Mouse (Mus musculus) adipocyte (in vitro differentiated cells): Measurements from ENCODE around the gene Cer1.

Experiments
- DNase-seq: peaks from one replicate; pipeline ENCODE4 v3.0.0-alpha.2; 2016; ENCODE audit warnings: low spot score

Gene Cer1

GRCm38 (mm10) chr4:82884636-82885534 is at the start of gene Cer1:
Gene Cer1 (minus strand): TSS chr4:82885148.
- no peak for DNase-seq

- DNase-seq = peak; percentile 71
Measured at GRCm38 (mm10) chr4:82934308-82934707, 49.4 kb upstream of the Cer1 start.

GRCm38 (mm10) chr4:82933698-82934210 is 48.8 kb upstream of the Cer1 start:
- peak; percentile 79 for DNase-seq

GRCm38 (mm10) chr4:82930079-82930478 is 45.1 kb upstream of the Cer1 start:
- DNase-seq = no peak

GRCm38 (mm10) chr4:82921962-82922361 is 37.0 kb upstream of the Cer1 start:
- no peak for DNase-seq

GRCm38 (mm10) chr4:82918625-82919024 is 33.7 kb upstream of the Cer1 start:
- DNase-seq = no peak

- no peak for DNase-seq
Measured at GRCm38 (mm10) chr4:82916678-82917050, 31.7 kb upstream of the Cer1 start.

- DNase-seq = no peak
Measured at GRCm38 (mm10) chr4:82916003-82916677, 31.2 kb upstream of the Cer1 start.

- no peak for DNase-seq
Measured at GRCm38 (mm10) chr4:82915576-82915975, 30.6 kb upstream of the Cer1 start.

GRCm38 (mm10) chr4:82914601-82915143 is 29.7 kb upstream of the Cer1 start:
- no peak for DNase-seq

- DNase-seq = no peak
Measured at GRCm38 (mm10) chr4:82895227-82895626, 10.3 kb upstream of the Cer1 start.

GRCm38 (mm10) chr4:82892247-82892646 is 7.3 kb upstream of the Cer1 start:
- no peak for DNase-seq

- DNase-seq = no peak
Measured at GRCm38 (mm10) chr4:82891566-82891965, 6.6 kb upstream of the Cer1 start.

- no peak for DNase-seq
Measured at GRCm38 (mm10) chr4:82891049-82891448, 6.1 kb upstream of the Cer1 start.

GRCm38 (mm10) chr4:82890585-82890984 is 5.6 kb upstream of the Cer1 start:
- DNase-seq = no peak

GRCm38 (mm10) chr4:82886148-82886547 is 1.2 kb upstream of the Cer1 start:
- no peak for DNase-seq

- peak; percentile 65 for DNase-seq
Measured at GRCm38 (mm10) chr4:82885535-82885913, 576 bp upstream of the Cer1 start.

- no peak for DNase-seq
Measured at GRCm38 (mm10) chr4:82882500-82882899, 2.4 kb downstream of the Cer1 start.

- no peak for DNase-seq
Measured at GRCm38 (mm10) chr4:82881366-82881765, 3.6 kb downstream of the Cer1 start.

- no peak for DNase-seq
Measured at GRCm38 (mm10) chr4:82880243-82880642, 4.7 kb downstream of the Cer1 start.

GRCm38 (mm10) chr4:82879152-82879551 is 5.8 kb downstream of the Cer1 start:
- DNase-seq = no peak

GRCm38 (mm10) chr4:82876656-82877055 is 8.3 kb downstream of the Cer1 start:
- no peak for DNase-seq

GRCm38 (mm10) chr4:82875532-82875931 is 9.4 kb downstream of the Cer1 start:
- DNase-seq = no peak
